Mouse (Mus musculus): Measurements from ENCODE around the gene Tmem164. TPM values are rescaled to one million over a fixed set of nuclear protein-coding genes. Genes with fewer than 3 reads are reported as not detected.

Tmem164 gene
- polyA plus RNA-seq, 1 experiment from 2014 or later: 39.6 TPM

- ATAC-seq (ENCODE audit: insufficient read depth, low FRiP score, low TSS enrichment) (no peak), DNase-seq (ENCODE audit: low spot score) (no peak)
- Histone ChIP-seq H3K9me3 (ENCODE audit: control insufficient read depth, low read length) (no peaks in the 10 kb centered on the region), H3K4me1 (ENCODE audit: control insufficient read depth, insufficient read depth, low read length) (no peaks in the 10 kb centered on the region), H3K4me2 (ENCODE audit: low read depth) (no peak overlapping the region), H3K36me3 (ENCODE audit: control insufficient read depth, insufficient read depth, low read length) (no peaks in the 10 kb centered on the region), H3K27ac (ENCODE audit: low read depth, low read length) (no peak overlapping the region), H3K27me3 (ENCODE audit: control insufficient read depth, insufficient read depth, low read length) (no peaks in the 10 kb centered on the region), H3K4me3 (ENCODE audit: low read depth, low read length) (no peak overlapping the region), H3K9ac (ENCODE audit: low read length) (no peak overlapping the region)
- 94% methylated on average over 1 of the region's 1 CpGs for WGBS
Observed at GRCm38 (mm10) chrX:142671141-142671540, 10.1 kb upstream of the Tmem164 start.

- Histone ChIP-seq H3K4me1 (ENCODE audit: control insufficient read depth, insufficient read depth, low read length) (no peaks in the 10 kb centered on the region), H3K27me3 (ENCODE audit: control insufficient read depth, insufficient read depth, low read length) (0 out of 2 replicates have a peak, but pooled peaks cover 3% of the 10 kb centered on the region), H3K27ac (ENCODE audit: low read depth, low read length) (no peak overlapping the region), H3K9me3 (ENCODE audit: control insufficient read depth, low read length) (no peaks in the 10 kb centered on the region), H3K4me3 (ENCODE audit: low read depth, low read length) (no peak overlapping the region), H3K36me3 (ENCODE audit: control insufficient read depth, insufficient read depth, low read length) (no peaks in the 10 kb centered on the region), H3K4me2 (ENCODE audit: low read depth) (no peak overlapping the region), H3K9ac (ENCODE audit: low read length) (no peak overlapping the region)
- ATAC-seq (ENCODE audit: insufficient read depth, low FRiP score, low TSS enrichment): no peak
- 97% methylated on average over 1 of the region's 1 CpGs for WGBS
- no peak for DNase-seq (ENCODE audit: low spot score)
Observed at GRCm38 (mm10) chrX:142672701-142673100, 8.5 kb upstream of the Tmem164 start.

- Histone ChIP-seq H3K9me3 (ENCODE audit: control insufficient read depth, low read length) (no peaks in the 10 kb centered on the region), H3K27me3 (ENCODE audit: control insufficient read depth, insufficient read depth, low read length) (peaks cover 9% of the 10 kb centered on the region; the same call in 1 of the 2 replicates)
- 39% methylated on average over 3 of the region's 3 CpGs for WGBS
Observed at GRCm38 (mm10) chrX:142677193-142677592, 4.0 kb upstream of the Tmem164 start.

GRCm38 (mm10) chrX:142678499-142679474 is 2.4 kb upstream of the Tmem164 start:
- 59% methylated on average over 13 of the region's 13 CpGs for WGBS

More at GRCm38 (mm10) chrX:142677193-142677592, 4.0 kb upstream of the Tmem164 start:
- Histone ChIP-seq H3K27ac (ENCODE audit: low read depth, low read length) (no peak overlapping the region), H3K4me2 (ENCODE audit: low read depth) (no peak overlapping the region), H3K36me3 (ENCODE audit: control insufficient read depth, insufficient read depth, low read length) (no peaks in the 10 kb centered on the region), H3K9ac (ENCODE audit: low read length) (no peak overlapping the region), H3K4me1 (ENCODE audit: control insufficient read depth, insufficient read depth, low read length) (no peaks in the 10 kb centered on the region), H3K4me3 (ENCODE audit: low read depth, low read length) (no peak overlapping the region)
- DNase-seq (ENCODE audit: low spot score) (no peak), ATAC-seq (ENCODE audit: insufficient read depth, low FRiP score, low TSS enrichment) (no peak)

DNA sequence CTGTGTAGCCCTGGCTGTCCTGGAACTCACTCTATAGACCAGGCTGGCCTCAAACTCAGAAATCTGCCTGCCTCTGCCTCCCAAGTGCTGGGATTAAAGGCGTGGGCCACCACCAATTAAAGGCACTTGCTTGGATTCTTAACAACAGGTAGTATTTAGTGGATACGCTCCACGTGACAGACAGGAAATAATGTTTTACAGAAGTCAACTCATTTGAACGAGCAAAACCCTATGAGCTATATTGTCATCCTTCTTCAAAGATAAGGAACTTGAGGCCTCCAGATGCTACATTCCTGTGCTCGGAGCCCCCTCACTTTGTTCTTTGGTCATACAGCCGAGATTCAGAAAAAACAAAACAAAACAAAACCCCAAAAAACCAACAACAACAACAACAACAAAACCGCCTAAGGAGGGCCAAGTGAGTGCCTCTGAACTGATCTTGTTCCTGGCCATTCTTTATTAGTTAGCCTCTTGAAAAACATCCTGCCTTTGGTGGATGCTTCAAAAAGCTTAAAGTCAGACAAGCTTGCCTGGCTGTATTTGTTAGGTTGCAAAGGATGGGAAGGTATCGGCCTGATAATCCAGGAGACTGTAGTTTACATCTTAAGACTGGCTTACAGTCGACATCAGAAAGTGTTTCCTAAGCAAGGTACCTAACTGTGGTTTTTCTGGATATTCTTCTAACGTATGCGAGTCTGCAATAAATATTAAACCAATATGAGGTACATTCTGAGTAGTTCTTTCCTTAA is 1.5 kb upstream of the Tmem164 start:
- Histone ChIP-seq H3K9ac (ENCODE audit: low read length) (no peak overlapping the region; the same call in 1 of the 2 replicates), H3K36me3 (ENCODE audit: control insufficient read depth, insufficient read depth, low read length) (no peaks in the 10 kb centered on the region), H3K4me2 (ENCODE audit: low read depth) (peak overlapping the region; percentile 65), H3K27ac (ENCODE audit: low read depth, low read length) (peak overlapping the region; percentile 89), H3K4me3 (ENCODE audit: low read depth, low read length) (no peak overlapping the region; the same call in 1 of the 2 replicates), H3K27me3 (ENCODE audit: control insufficient read depth, insufficient read depth, low read length) (peaks cover 9% of the 10 kb centered on the region; the same call in 1 of the 2 replicates), H3K9me3 (ENCODE audit: control insufficient read depth, low read length) (no peaks in the 10 kb centered on the region), H3K4me1 (ENCODE audit: control insufficient read depth, insufficient read depth, low read length) (peaks cover 4% of the 10 kb centered on the region; the same call in 1 of the 2 replicates)
- WGBS: 39% methylated on average over 11 of the region's 11 CpGs
- DNase-seq (ENCODE audit: low spot score) (no peak), ATAC-seq (ENCODE audit: insufficient read depth, low FRiP score, low TSS enrichment) (no peak)

More at GRCm38 (mm10) chrX:142678499-142679474, 2.4 kb upstream of the Tmem164 start:
- Histone ChIP-seq H3K4me2 (ENCODE audit: low read depth) (no peak overlapping the region), H3K9ac (ENCODE audit: low read length) (no peak overlapping the region), H3K9me3 (ENCODE audit: control insufficient read depth, low read length) (no peaks in the 10 kb centered on the region), H3K4me1 (ENCODE audit: control insufficient read depth, insufficient read depth, low read length) (no peaks in the 10 kb centered on the region; the same call in 1 of the 2 replicates), H3K27ac (ENCODE audit: low read depth, low read length) (no peak overlapping the region), H3K27me3 (ENCODE audit: control insufficient read depth, insufficient read depth, low read length) (peaks cover 9% of the 10 kb centered on the region; the same call in 1 of the 2 replicates), H3K36me3 (ENCODE audit: control insufficient read depth, insufficient read depth, low read length) (no peaks in the 10 kb centered on the region), H3K4me3 (ENCODE audit: low read depth, low read length) (no peak overlapping the region)
- no peak for DNase-seq (ENCODE audit: low spot score)
- no peak for ATAC-seq (ENCODE audit: insufficient read depth, low FRiP score, low TSS enrichment)

DNA sequence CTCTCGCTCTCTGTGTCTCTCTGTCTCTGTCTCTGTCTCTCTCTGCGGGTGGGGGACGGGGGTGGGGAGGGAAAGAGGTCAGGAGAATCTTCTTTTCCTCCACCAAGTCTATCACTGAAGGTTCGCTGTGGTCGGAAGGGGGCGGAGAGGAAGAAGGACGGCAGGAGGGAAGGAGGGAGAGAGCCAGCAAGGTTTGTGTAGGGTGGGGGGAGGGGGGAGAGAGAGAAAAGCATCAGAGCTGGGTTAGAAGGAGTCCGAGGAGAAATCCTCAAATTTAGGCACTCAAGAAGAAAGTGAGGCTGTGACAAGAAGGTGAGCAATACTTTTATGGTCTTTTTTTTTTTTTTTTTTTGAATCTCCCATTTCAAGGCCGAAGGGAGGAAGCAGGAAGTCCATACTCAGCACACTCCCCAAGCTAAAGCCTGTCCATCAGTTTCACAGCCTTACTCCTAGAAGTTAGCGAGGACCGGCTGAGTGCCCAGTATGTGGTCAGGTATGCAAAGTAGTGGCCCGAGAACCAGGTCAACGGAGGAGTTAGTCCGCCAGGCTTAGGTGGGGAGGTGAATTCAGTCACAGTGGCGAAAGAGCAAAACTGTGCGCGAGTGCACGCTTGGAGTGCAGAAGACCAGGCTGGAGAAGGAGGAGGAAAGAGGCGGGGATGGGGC is 683 bp upstream of the Tmem164 start:
- H3K36me3 ChIP-seq (ENCODE audit: control insufficient read depth, insufficient read depth, low read length): no peaks in the 10 kb centered on the region
- peak overlapping the region; percentile 26; the same call in 1 of the 2 replicates for H3K9ac ChIP-seq (ENCODE audit: low read length)
- WGBS: 21% methylated on average over 18 of the region's 19 CpGs
- H3K4me1 ChIP-seq (ENCODE audit: control insufficient read depth, insufficient read depth, low read length): peaks cover 4% of the 10 kb centered on the region; the same call in 1 of the 2 replicates
- ATAC-seq (ENCODE audit: insufficient read depth, low FRiP score, low TSS enrichment) (peak; percentile 28; the same call in 1 of the 2 replicates), DNase-seq (ENCODE audit: low spot score) (peak; percentile 28)
- peaks cover 9% of the 10 kb centered on the region; the same call in 1 of the 2 replicates for H3K27me3 ChIP-seq (ENCODE audit: control insufficient read depth, insufficient read depth, low read length)
- H3K4me3 ChIP-seq (ENCODE audit: low read depth, low read length): peak overlapping the region; percentile 52
- H3K9me3 ChIP-seq (ENCODE audit: control insufficient read depth, low read length): no peaks in the 10 kb centered on the region
- peak overlapping the region; percentile 89 for H3K27ac ChIP-seq (ENCODE audit: low read depth, low read length)
- H3K4me2 ChIP-seq (ENCODE audit: low read depth): peak overlapping the region; percentile 65

DNA sequence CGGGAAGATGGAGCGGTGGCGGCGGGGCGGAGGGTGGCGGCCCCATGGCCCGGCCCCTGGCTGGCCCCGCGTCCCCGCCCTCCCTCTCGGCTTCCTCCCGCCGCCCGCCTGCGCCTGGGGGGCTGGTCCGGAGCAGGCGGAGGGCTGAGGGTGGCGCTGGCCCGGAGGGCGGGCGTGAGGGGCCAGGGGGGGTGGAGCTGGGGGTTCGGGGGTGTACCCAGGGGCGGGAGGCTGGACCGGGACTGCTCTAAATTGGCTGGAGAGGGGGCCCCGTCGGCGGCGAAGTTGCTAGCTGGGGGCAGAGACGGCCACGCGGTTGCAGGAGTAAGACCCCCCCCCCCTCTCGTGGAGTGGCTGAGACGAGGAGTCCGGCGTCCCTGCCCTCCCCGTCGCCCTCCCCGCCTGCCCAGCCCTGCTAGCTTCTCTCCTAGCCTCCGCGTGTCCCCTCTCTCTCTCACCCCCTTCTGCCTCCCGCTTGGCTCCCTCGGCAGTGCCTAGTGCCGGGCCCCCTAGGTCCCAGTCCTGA is 473 bp downstream of the Tmem164 start:
- H3K4me3 ChIP-seq (ENCODE audit: low read depth, low read length): peak overlapping the region; percentile 52
- WGBS: 13% methylated on average over 3 of the region's 43 CpGs
- H3K9me3 ChIP-seq (ENCODE audit: control insufficient read depth, low read length): no peaks in the 10 kb centered on the region
- H3K9ac ChIP-seq (ENCODE audit: low read length): peak overlapping the region; percentile 71
- peak overlapping the region; percentile 65 for H3K4me2 ChIP-seq (ENCODE audit: low read depth)
- peaks cover 4% of the 10 kb centered on the region; the same call in 1 of the 2 replicates for H3K4me1 ChIP-seq (ENCODE audit: control insufficient read depth, insufficient read depth, low read length)
- H3K36me3 ChIP-seq (ENCODE audit: control insufficient read depth, insufficient read depth, low read length): no peaks in the 10 kb centered on the region
- peak overlapping the region; percentile 89 for H3K27ac ChIP-seq (ENCODE audit: low read depth, low read length)
- ATAC-seq (ENCODE audit: insufficient read depth, low FRiP score, low TSS enrichment) (peak; percentile 62), DNase-seq (ENCODE audit: low spot score) (peak; percentile 38)
- H3K27me3 ChIP-seq (ENCODE audit: control insufficient read depth, insufficient read depth, low read length): peaks cover 9% of the 10 kb centered on the region; the same call in 1 of the 2 replicates
